Mouse (Mus musculus) B cell, adult 67 days (primary cell): Measurements from ENCODE around the gene Porcn. TPM values are rescaled to one million over a fixed set of nuclear protein-coding genes. Genes with fewer than 3 reads are reported as not detected.

Experiments used
- total RNA-seq, 2 experiments: library from RNA; stranded (reverse); gene quantifications; 4 replicates each; pipeline ENCODE4 v1.2.4; 2023

Porcn gene
- total RNA-seq = not detected

DNA sequence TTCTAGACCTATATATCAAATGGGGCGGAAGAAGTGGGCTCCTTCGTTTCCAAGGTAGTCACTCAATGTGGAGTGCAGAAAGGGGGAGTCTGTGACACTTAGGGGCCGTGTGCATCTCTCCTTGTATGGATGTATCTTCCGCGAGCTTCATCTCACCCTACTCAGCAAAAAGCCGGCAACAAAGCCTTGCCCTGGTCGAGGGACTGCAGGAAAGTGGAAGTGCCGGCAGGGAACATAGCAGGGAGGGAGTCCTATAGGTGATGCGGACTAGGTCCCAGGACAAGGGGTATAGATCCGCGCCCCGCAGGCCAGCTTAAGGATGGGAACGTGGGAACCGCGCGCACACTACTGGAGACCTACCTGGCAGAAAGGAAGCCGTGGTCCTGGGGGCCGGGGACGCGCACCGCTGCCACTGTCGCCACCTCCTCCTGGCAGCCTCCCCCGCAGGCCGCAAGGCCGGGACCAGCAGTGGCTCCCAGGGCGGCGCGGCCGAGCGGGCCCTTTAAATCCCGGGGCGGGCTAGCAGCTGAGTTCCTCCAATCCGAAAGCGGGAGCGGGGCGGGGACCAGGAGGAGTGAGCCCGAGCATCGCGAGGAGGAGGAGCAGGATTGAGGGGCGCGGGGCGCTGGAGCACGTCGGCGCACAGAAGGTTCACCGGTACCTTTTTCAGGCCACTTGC, at the start of gene Porcn:
TSS of gene Porcn (minus strand) at position 511 of the 679 bp plus-strand sequence.

DNA sequence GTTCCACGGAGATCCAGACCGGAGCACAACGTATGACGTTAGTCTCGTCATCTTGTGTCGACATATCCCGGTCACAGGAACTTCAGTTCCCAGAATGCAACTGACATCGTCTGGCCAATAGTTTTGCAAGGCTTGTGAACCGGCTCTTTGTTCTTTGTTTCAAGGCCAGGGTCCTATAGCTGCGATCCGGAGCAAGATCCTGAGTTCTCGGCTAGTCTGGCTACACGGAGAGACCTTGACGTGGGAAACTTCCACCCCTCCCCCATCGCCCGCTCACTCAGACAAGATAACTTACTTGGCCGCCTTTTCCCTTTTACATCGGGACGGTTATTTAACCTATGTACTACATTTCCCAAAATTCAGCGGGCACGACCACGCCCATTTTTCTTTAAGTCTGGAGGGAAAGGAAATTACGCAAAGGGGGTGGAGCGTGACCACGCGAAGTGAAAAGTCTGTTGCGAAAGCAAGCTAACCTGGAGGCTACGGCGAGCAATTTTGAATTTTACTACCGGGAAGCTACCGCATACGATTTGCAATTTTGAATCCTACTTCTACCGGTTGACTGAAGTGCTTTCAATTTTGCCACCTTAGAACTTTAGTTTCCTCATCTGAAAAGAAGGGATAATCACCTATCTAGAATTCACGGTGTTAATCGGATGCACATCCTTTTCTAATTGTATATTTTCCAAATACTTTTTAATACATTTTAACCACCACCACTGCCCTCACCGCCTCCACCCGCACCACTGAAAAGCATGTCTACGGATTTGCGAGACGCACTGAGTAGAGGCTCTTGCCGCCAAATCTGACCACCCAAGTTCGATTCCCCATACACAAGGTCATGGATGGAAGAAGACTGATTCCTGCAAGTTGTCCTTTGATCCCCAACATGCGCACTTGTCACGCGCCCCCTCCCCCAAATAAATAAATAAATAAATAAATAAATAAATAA, 46.3 kb upstream of the Porcn start, which contains the start of gene Ftsj1:
TSS of gene Ftsj1 (minus strand) at position 73 of the 952 bp plus-strand sequence.

DNA sequence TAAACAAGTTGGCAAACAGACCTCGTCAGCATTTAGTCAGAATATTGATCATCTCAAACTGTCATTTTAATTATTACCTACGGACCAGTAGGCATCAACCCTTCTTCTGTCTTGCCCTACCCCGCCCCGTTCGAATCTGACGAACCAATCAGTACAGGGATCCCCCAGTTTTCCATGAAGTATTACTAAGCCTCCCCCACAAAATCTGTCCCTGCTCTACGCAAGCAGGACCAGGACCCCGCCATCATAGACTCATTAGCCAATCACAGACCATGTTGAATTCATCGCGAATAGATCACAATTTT, 13.0 kb downstream of the Porcn start, which contains the start of gene Ebp:
TSS of gene Ebp (minus strand) at position 94 of the 305 bp plus-strand sequence.

DNA sequence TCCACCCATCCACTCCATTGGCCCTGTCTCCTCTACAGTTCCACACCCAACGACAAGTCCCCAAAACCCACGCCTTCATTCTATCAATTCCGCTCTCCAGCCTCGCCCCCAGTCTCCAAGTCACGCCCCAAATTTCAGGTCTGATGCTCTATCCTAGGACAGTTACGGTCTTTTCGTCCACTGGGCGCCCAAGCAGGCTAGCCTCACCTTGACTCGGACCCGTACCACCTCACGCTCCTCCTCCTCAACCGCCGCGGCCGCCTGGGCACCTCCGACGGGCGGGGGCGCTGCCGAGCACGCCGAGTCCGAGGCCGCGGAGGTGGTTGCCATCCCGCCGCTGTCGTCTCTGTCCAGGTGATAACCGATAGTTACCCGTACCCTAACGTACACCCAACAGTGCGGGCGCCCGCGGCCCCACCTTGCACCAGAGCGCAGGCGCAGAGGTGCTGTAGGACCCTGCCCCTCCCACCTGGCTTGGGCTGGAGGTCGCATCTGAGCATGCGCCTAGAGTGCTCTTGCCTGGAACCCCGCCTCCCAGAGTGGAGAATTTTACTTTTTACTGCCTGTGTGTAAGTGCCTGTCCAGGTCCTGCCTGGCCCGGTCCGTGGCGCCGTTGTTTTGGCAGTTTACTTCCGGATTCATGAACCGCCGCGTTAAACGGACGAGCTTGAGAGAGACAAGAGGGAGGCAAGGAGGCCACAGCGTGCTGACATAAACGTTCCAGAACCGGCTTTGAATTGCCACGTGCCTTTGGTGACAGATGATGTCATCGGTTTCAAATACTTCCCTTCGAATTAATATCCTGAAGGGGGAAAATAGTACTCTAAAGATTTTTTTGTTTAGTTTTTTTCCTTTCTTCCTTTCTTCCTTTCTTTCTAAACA, 30.6 kb downstream of the Porcn start, which contains the start of gene Tbc1d25:
TSS of gene Tbc1d25 (minus strand) at position 678 of the 882 bp plus-strand sequence.

DNA sequence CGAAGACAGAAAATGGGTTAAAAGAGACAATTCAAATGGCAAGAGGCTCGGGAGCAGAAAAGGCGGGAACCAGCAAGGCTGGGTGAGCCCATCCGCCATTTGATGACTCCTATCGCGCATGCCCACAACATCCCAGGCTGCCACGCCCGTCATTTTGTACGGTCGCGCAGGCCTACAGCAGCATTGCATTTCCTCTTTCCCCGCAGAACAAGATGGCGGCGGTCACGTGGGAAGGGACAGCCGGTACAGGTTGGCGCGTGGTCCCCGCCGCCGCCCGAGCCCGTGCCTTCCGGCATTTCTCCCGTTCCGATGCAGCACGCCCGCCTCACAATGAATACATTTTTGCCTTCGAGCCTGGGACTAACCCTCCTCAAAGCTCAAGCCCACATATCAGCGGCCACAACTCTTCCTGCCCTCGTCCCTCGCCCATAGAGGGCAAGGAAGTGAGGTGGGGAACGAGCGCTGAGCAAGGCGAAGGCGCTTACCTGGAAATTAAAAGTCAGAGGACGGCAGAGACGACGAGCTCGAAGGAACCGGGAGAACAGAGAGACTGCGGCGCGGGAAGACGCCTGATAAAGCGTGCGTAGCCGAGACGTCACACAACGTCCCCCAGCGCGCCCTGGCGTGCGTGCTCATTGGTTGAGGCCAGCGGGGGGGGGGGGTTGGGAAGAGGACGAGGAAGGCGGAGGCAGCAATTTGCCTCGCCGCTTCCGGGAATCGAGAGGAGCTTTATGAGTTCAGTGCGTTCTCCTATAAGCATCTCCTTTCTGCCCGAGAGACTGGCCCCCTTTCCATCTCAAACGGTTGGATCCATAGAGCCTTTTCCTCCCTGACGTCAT, 61.0 kb downstream of the Porcn start, which contains the start of gene Rbm3:
TSS of gene Rbm3 (minus strand) at position 728 of the 839 bp plus-strand sequence.

Other genes with a start within 250 kb of the Porcn start
- not detected for gene Gata1, start 228.5 kb downstream of the Porcn start, total RNA-seq
- gene Glod5, start 188.0 kb downstream of the Porcn start, total RNA-seq = not detected
- gene Suv39h1, start 131.8 kb downstream of the Porcn start, total RNA-seq = 10 to 100 TPM; 29.7 to 33.9 TPM
- 100 to 1,000 TPM; 133 to 139 TPM for gene Was, start 116.0 kb downstream of the Porcn start, total RNA-seq
- 10 to 100 TPM; 33.3 to 45.5 TPM for gene Wdr13, start 73.6 kb downstream of the Porcn start, total RNA-seq
- gene Rbm3, start 60.6 kb downstream of the Porcn start, total RNA-seq = 100 to 1,000 TPM; 511 to 604 TPM
- 10 to 100 TPM; 20.6 to 27.3 TPM for gene Tbc1d25, start 30.3 kb downstream of the Porcn start, total RNA-seq
- gene Ebp, start 13.0 kb downstream of the Porcn start, total RNA-seq = 10 to 100 TPM; 33.2 to 42.0 TPM
- 10 to 100 TPM; 17.6 to 21.2 TPM for gene Ftsj1, start 45.9 kb upstream of the Porcn start, total RNA-seq
- gene Slc38a5, start 64.6 kb upstream of the Porcn start, total RNA-seq = not detected
- gene Ssxb10, start 120.9 kb upstream of the Porcn start, total RNA-seq = not detected
- not detected for gene Ssxb9, start 160.5 kb upstream of the Porcn start, total RNA-seq
- gene Ssxb1, start 206.8 kb upstream of the Porcn start, total RNA-seq = not detected